Mouse (Mus musculus) adrenal gland, postnatal 36 days (tissue): ENCODE measurements at regions not wholly inside any gene's neighbourhood (a gene's known extent, or its start where the extent isn't known, plus 50 kb on each side); places are given as distances from the start of the nearest gene placed in this dataset.

Experiments
- DNase-seq, 2 experiments: peaks; one replicate each; pipeline ENCODE4 v3.0.0; 2021; ENCODE audit warnings: mixed read lengths in 1 of 2

GRCm38 (mm10) chr4:150724823-150725222, 72.8 kb upstream of the Slc45a1 start:
- peak; percentile 76 to 82 for DNase-seq

- DNase-seq, result no peak
Observed at GRCm38 (mm10) chr4:150721619-150722283, 69.8 kb upstream of the Slc45a1 start.

GRCm38 (mm10) chr4:150717866-150718265, 65.9 kb upstream of the Slc45a1 start:
- no peak for DNase-seq

GRCm38 (mm10) chr4:150715051-150715450, 63.1 kb upstream of the Slc45a1 start:
- DNase-seq, result no peak

GRCm38 (mm10) chr4:150713291-150713690, 61.3 kb upstream of the Slc45a1 start:
- DNase-seq, result no peak

GRCm38 (mm10) chr4:150712856-150713255, 60.9 kb upstream of the Slc45a1 start:
- DNase-seq, result no peak

- DNase-seq, result no peak
Observed at GRCm38 (mm10) chr4:150711646-150712045, 59.7 kb upstream of the Slc45a1 start.

- peak; percentile 53 to 56 for DNase-seq
Observed at GRCm38 (mm10) chr4:150709391-150710130, 57.6 kb upstream of the Slc45a1 start.

GRCm38 (mm10) chr4:150708572-150708984, 56.6 kb upstream of the Slc45a1 start:
- no peak for DNase-seq

- DNase-seq, result peak; percentile 45 to 60
Observed at GRCm38 (mm10) chr4:150707725-150708571, 56.0 kb upstream of the Slc45a1 start.

GRCm38 (mm10) chr4:150706793-150707724, 55.1 kb upstream of the Slc45a1 start:
- DNase-seq, result peak; percentile 77 to 82

GRCm38 (mm10) chr4:150706291-150706690, 54.3 kb upstream of the Slc45a1 start:
- DNase-seq, result no peak

GRCm38 (mm10) chr4:150703266-150703665, 51.3 kb upstream of the Slc45a1 start:
- DNase-seq, result no peak
